Mouse (Mus musculus): ENCODE data around the gene Tm9sf1.

GRCm38 (mm10) chr14:55615876-55616275, 27.7 kb downstream of the Tm9sf1 start:
- TF ChIP-seq CTCF (IDR thresholded peaks at IDR 0.05; ENCODE audit: low read depth, low read length): no peak
- TF ChIP-seq POLR2A (IDR thresholded peaks at IDR 0.05; ENCODE audit: insufficient read depth, low read length): no peak
- TF ChIP-seq EP300 (IDR thresholded peaks at IDR 0.05; ENCODE audit: insufficient read depth, low read depth, low read length): no peak
